18 mouse cellular contexts compared by ENCODE assay signal in the genomic region with DNA sequence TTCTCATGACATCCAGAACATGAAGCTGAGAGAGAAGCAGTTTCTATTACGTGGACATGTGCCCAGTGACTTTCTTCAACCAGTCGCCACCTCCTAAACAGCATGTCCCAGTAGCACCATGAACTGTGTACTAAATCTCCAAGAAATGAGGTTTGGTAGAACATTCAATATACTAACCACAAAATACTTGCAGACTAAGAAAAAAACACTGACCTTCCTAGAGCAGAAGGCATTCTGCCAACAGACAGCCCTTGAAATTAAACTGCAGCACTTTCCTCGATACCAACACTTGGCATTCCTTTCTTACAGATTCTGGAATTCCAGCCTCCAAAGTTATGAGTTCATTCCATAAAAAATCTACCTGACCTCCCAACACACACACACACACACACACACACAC.
DNase-seq lines count a peak whose midpoint lies in the region; ATAC-seq and TF ChIP-seq lines count a peak whose summit lies in the region.
"Had no signal": no experiment of that assay in that cellular context is flagged by ENCODE, and none has a peak within 500 bp of the region (broad histone marks: within the 10 kb centered on the region; RNA-seq: fewer than 3 reads in every experiment).

No protein-coding gene starts in this region.

- 43% methylated on average over 3 of the region's 3 CpGs for WGBS in heart, postnatal 0 days
- WGBS in heart, embryonic 10.5 days: 75% methylated on average over 3 of the region's 3 CpGs
- WGBS in limb, embryonic 15.5 days: 37% methylated on average over 3 of the region's 3 CpGs
- WGBS in forebrain, postnatal 0 days: 82% methylated on average over 3 of the region's 3 CpGs

- no peaks in the 10 kb centered on the region for H3K9me3 ChIP-seq in heart, postnatal 0 days (replicated peaks; ENCODE audit: control insufficient read depth, low read length)
- no peaks in the 10 kb centered on the region for H3K9me3 ChIP-seq in heart, embryonic 10.5 days
- no peaks in the 10 kb centered on the region for H3K9me3 ChIP-seq in limb, embryonic 15.5 days
- no peaks in the 10 kb centered on the region for H3K9me3 ChIP-seq in forebrain, postnatal 0 days (ENCODE audit: low read length)
- H3K9me3 ChIP-seq: hindbrain, embryonic 15.5 days; midbrain, embryonic 12.5 days; neural tube, embryonic 15.5 days had no signal

- no peak overlapping the region for H3K4me3 ChIP-seq in heart, postnatal 0 days (ENCODE audit: low read depth, low read length)
- H3K4me3 ChIP-seq in heart, embryonic 10.5 days: no peak overlapping the region
- H3K4me3 ChIP-seq in limb, embryonic 15.5 days: no peak overlapping the region
- no peak overlapping the region for H3K4me3 ChIP-seq in forebrain, postnatal 0 days (ENCODE audit: low read depth, low read length)
- H3K4me3 ChIP-seq: hindbrain, embryonic 15.5 days; midbrain, embryonic 12.5 days; neural tube, embryonic 15.5 days had no signal

- H3K27me3 ChIP-seq in heart, postnatal 0 days (ENCODE audit: control insufficient read depth, insufficient read depth, low read length): no peaks in the 10 kb centered on the region
- H3K27me3 ChIP-seq in heart, embryonic 10.5 days (ENCODE audit: insufficient read depth, poor library complexity, severe bottlenecking): no peaks in the 10 kb centered on the region
- H3K27me3 ChIP-seq in limb, embryonic 15.5 days: no peaks in the 10 kb centered on the region
- H3K27me3 ChIP-seq in forebrain, postnatal 0 days (ENCODE audit: insufficient read depth, low read length): no peaks in the 10 kb centered on the region
- H3K27me3 ChIP-seq: hindbrain, embryonic 15.5 days; midbrain, embryonic 12.5 days; neural tube, embryonic 15.5 days; Patski had no signal

- TF ChIP-seq CTCF in heart, postnatal 0 days (IDR thresholded peaks at IDR 0.05; ENCODE audit: low read depth): no peak
- no peak for TF ChIP-seq CTCF in forebrain, postnatal 0 days (IDR thresholded peaks at IDR 0.05; ENCODE audit: low read depth)

- no peak for TF ChIP-seq EP300 in heart, postnatal 0 days (IDR thresholded peaks at IDR 0.05; ENCODE audit: low read depth)

- DNase-seq in adrenal gland, adult 2 months: peak; percentile 14
- no peak for DNase-seq in adrenal gland, postnatal 4 days (ENCODE audit: low spot score in 2 of 2)
- no peak for DNase-seq in heart, postnatal 0 days (ENCODE audit: low spot score)
- DNase-seq in heart, embryonic 10.5 days (ENCODE audit: low spot score): no peak
- DNase-seq in 3T3-L1 (ENCODE audit: low read depth, low spot score): peak; percentile 63
- no peak for DNase-seq in forebrain, postnatal 0 days
- no peak for DNase-seq in left cerebral cortex, adult 8-10 months (ENCODE audit: low spot score in 2 of 2)
- DNase-seq: cerebellum, postnatal 14 days; kidney, adult 11 months; kidney, postnatal 4 days; left cerebral cortex, postnatal 4 days; thymus, postnatal 4 days had no signal

- H3K9ac ChIP-seq in heart, postnatal 0 days (replicated peaks; ENCODE audit: low read depth, low read length): no peak overlapping the region
- H3K9ac ChIP-seq in limb, embryonic 15.5 days: no peak overlapping the region
- H3K9ac ChIP-seq in forebrain, postnatal 0 days: no peak overlapping the region
- H3K9ac ChIP-seq: hindbrain, embryonic 15.5 days; midbrain, embryonic 12.5 days; neural tube, embryonic 15.5 days had no signal

- no peak for ATAC-seq in heart, postnatal 0 days (ENCODE audit: insufficient read depth, low read depth)
- peak; percentile 57; the same call in 1 of the 2 replicates for ATAC-seq in limb, embryonic 15.5 days (ENCODE audit: insufficient number of reproducible peaks, low FRiP score, low TSS enrichment, low read depth)
- no peak for ATAC-seq in forebrain, postnatal 0 days
- ATAC-seq: Patski had no signal

- H3K4me1 ChIP-seq in heart, postnatal 0 days (ENCODE audit: control insufficient read depth, insufficient read depth): no peaks in the 10 kb centered on the region
- H3K4me1 ChIP-seq in heart, embryonic 10.5 days: no peaks in the 10 kb centered on the region
- H3K4me1 ChIP-seq in limb, embryonic 15.5 days: peaks cover 6% of the 10 kb centered on the region; the same call in 1 of the 2 replicates
- H3K4me1 ChIP-seq in forebrain, postnatal 0 days (ENCODE audit: insufficient read depth): no peaks in the 10 kb centered on the region
- H3K4me1 ChIP-seq: hindbrain, embryonic 15.5 days; midbrain, embryonic 12.5 days; neural tube, embryonic 15.5 days had no signal

- no peak overlapping the region for H3K4me2 ChIP-seq in heart, postnatal 0 days (ENCODE audit: low read depth, low read length)
- no peak overlapping the region for H3K4me2 ChIP-seq in limb, embryonic 15.5 days
- no peak overlapping the region for H3K4me2 ChIP-seq in forebrain, postnatal 0 days (ENCODE audit: low read depth)
- H3K4me2 ChIP-seq: hindbrain, embryonic 15.5 days; midbrain, embryonic 12.5 days; neural tube, embryonic 15.5 days had no signal

- no peaks in the 10 kb centered on the region for H3K36me3 ChIP-seq in heart, postnatal 0 days (replicated peaks; ENCODE audit: control insufficient read depth, insufficient read depth, low read length)
- H3K36me3 ChIP-seq in heart, embryonic 10.5 days: no peaks in the 10 kb centered on the region
- no peaks in the 10 kb centered on the region for H3K36me3 ChIP-seq in limb, embryonic 15.5 days
- no peaks in the 10 kb centered on the region for H3K36me3 ChIP-seq in forebrain, postnatal 0 days (ENCODE audit: insufficient read depth)
- H3K36me3 ChIP-seq: hindbrain, embryonic 15.5 days; midbrain, embryonic 12.5 days; neural tube, embryonic 15.5 days had no signal

- peak overlapping the region; percentile 26; the same call in 1 of the 2 replicates for H3K27ac ChIP-seq in heart, postnatal 0 days (ENCODE audit: low read depth)
- H3K27ac ChIP-seq in heart, embryonic 10.5 days: no peak overlapping the region
- H3K27ac ChIP-seq in limb, embryonic 15.5 days: peak overlapping the region; percentile 54
- H3K27ac ChIP-seq in forebrain, postnatal 0 days (ENCODE audit: low read depth, low read length): no peak overlapping the region
- H3K27ac ChIP-seq: hindbrain, embryonic 15.5 days; macrophage; midbrain, embryonic 12.5 days; neural tube, embryonic 15.5 days had no signal

Comparison
In these comparisons a context has a peak if more than half of its experiments do, and no peak if none do; other contexts are left out.
1. DNase-seq: peak in adrenal gland, adult 2 months (single experiment) and 3T3-L1 (single experiment); none in adrenal gland, postnatal 4 days (0 of 2), heart, postnatal 0 days (single experiment), heart, embryonic 10.5 days (single experiment), forebrain, postnatal 0 days (single experiment) and left cerebral cortex, adult 8-10 months (0 of 2).
2. H3K27ac ChIP-seq: peak in heart, postnatal 0 days (single experiment) and limb, embryonic 15.5 days (single experiment); none in heart, embryonic 10.5 days (single experiment) and forebrain, postnatal 0 days (single experiment).